Mouse (Mus musculus) neural tube, embryonic 12.5 days (tissue): ENCODE measurements around the gene Grcc10. TPM values are rescaled to one million over a fixed set of nuclear protein-coding genes. Genes with fewer than 3 reads are reported as not detected.

Experiments
- ATAC-seq: fragments of 200-750 bp; cut with Nextera tagmentation; 2 replicates; pipeline ENCODE4 v1.8.0; 2017; ENCODE audit warnings: low read depth, mild to moderate bottlenecking, moderate TSS enrichment, moderate library complexity; ENCODE audit not compliant: low FRiP score
- H3K27ac ChIP-seq: fragments of 300-500 bp; sonication (generic); 2 replicates; pipeline ENCODE4 v1.5.1; 2016
- H3K27me3 ChIP-seq: fragments of 300-500 bp; sonication (generic); replicated peaks from 2 replicates; pipeline ENCODE4 v1.6.1; 2016; ENCODE audit warnings: mild to moderate bottlenecking
- H3K36me3 ChIP-seq: fragments of 300-500 bp; sonication (generic); 2 replicates; pipeline ENCODE4 v1.6.1; 2016; ENCODE audit warnings: mild to moderate bottlenecking
- H3K4me1 ChIP-seq: fragments of 300-500 bp; sonication (generic); 2 replicates; pipeline ENCODE4 v1.6.1; 2016
- H3K4me2 ChIP-seq: fragments of 300-500 bp; sonication (generic); replicated peaks from 2 replicates; pipeline ENCODE4 v1.6.1; 2016; ENCODE audit warnings: mild to moderate bottlenecking
- H3K4me3 ChIP-seq: fragments of 300-500 bp; sonication (generic); 2 replicates; pipeline ENCODE4 v1.5.1; 2016
- H3K9ac ChIP-seq: fragments of 300-500 bp; sonication (generic); 2 replicates; pipeline ENCODE4 v1.6.1; 2016; ENCODE audit warnings: mild to moderate bottlenecking
- H3K9me3 ChIP-seq: fragments of 300-500 bp; sonication (generic); 2 replicates; pipeline ENCODE4 v1.6.1; 2016; ENCODE audit warnings: mild to moderate bottlenecking
- WGBS: fragments of 180-500 bp; shearing (Covaris S2); methylation state at CpG from one replicate; pipeline ENCODE4 v1.1.7; 2016; 5-methylcytosine and 5-hydroxymethylcytosine counted together
- microRNA counts: library from miRNA; unstranded; fragments of <30 nt; microRNA quantifications from one replicate; lab custom pipeline; 2017
- microRNA-seq: library from miRNA; unstranded; fragments of <30 nt; microRNA quantifications from one replicate; pipeline ENCODE4, GENCODE M21; 2017
- polyA plus RNA-seq: library from polyadenylated mRNA; unstranded; fragments of >200 nt; fragmentation: Nextera tagmentation; extraction: Ambion mirVana; gene quantifications from 2 replicates; pipeline ENCODE4 v1.2.1, GENCODE M21; 2016

The Grcc10 gene
- polyA plus RNA-seq, 1 experiment from 2014 or later: 527 TPM

GRCm38 (mm10) chr6:124690517-124690916, 50.7 kb downstream of the Grcc10 start:
- H3K4me3 ChIP-seq: no peak overlapping the region
- no peaks in the 10 kb centered on the region for H3K4me1 ChIP-seq
- H3K36me3 ChIP-seq: no peaks in the 10 kb centered on the region
- H3K27me3 ChIP-seq: no peaks in the 10 kb centered on the region
- H3K9me3 ChIP-seq: no peaks in the 10 kb centered on the region
- no peak overlapping the region for H3K27ac ChIP-seq
- 95% methylated on average over 3 of the region's 3 CpGs for WGBS
- no peak overlapping the region for H3K4me2 ChIP-seq
- ATAC-seq: no peak
- H3K9ac ChIP-seq: no peak overlapping the region

MicroRNAs within 50 kb of the gene (microRNA counts, 519-probe panel; counts per million panel counts)
- microRNA mmu-miR-141 (lab: Ali Mortazavi, UCI): 342 counts per million, percentile 67 among the panel's probes with 10 or more counts
- microRNA mmu-miR-200c (lab: Ali Mortazavi, UCI): 342 counts per million, percentile 67 among the panel's probes with 10 or more counts

Small RNAs within 50 kb of the gene (microRNA-seq; reads per million reads assigned to microRNA genes)
- 28.6 reads per million, percentile 34 among the genes with 10 or more reads in this experiment for gene Mir141
- gene Mir200c: 156 reads per million, percentile 57 among the genes with 10 or more reads in this experiment

Other genes with a start within 250 kb of the Grcc10 start
- 0.19 and 0.22 TPM in 2 replicates for gene C1rl, start 248.3 kb downstream of the Grcc10 start, polyA plus RNA-seq
- gene C1ra, start 229.0 kb downstream of the Grcc10 start, polyA plus RNA-seq: 0.06 and 0.28 TPM in 2 replicates
- gene C1s1, start 199.0 kb downstream of the Grcc10 start, polyA plus RNA-seq: 0.34 and 0.42 TPM in 2 replicates
- not detected in 2 replicates for gene C1rb, start 171.1 kb downstream of the Grcc10 start, polyA plus RNA-seq
- 0.08 TPM in 1 of 2 replicates, not detected in the other for gene C1s2, start 105.3 kb downstream of the Grcc10 start, polyA plus RNA-seq
- 39.0 and 44.0 TPM in 2 replicates for gene Lpcat3, start 78.3 kb downstream of the Grcc10 start, polyA plus RNA-seq
- gene Emg1, start 29.2 kb downstream of the Grcc10 start, polyA plus RNA-seq: 159 and 161 TPM in 2 replicates
- 312 and 315 TPM in 2 replicates for gene Phb2, start 29.0 kb downstream of the Grcc10 start, polyA plus RNA-seq
- gene Ptpn6, start 2.7 kb downstream of the Grcc10 start, polyA plus RNA-seq: 4.8 and 6.6 TPM in 2 replicates
- gene Gm45234, start 14.6 kb upstream of the Grcc10 start, polyA plus RNA-seq: not detected in 2 replicates
- 16.8 and 17.4 TPM in 2 replicates for gene Atn1, start 15.2 kb upstream of the Grcc10 start, polyA plus RNA-seq
- 25.2 and 27.8 TPM in 2 replicates for gene Eno2, start 28.3 kb upstream of the Grcc10 start, polyA plus RNA-seq
- 0.68 and 0.85 TPM in 2 replicates for gene Lrrc23, start 38.4 kb upstream of the Grcc10 start, polyA plus RNA-seq
- 8.2 and 8.5 TPM in 2 replicates for gene Spsb2, start 67.3 kb upstream of the Grcc10 start, polyA plus RNA-seq
- 461 and 485 TPM in 2 replicates for gene Tpi1, start 72.9 kb upstream of the Grcc10 start, polyA plus RNA-seq
- gene Usp5, start 88.1 kb upstream of the Grcc10 start, polyA plus RNA-seq: 203 TPM in 2 replicates
- gene Cdca3, start 88.2 kb upstream of the Grcc10 start, polyA plus RNA-seq: 115 and 124 TPM in 2 replicates
- 0.50 and 0.52 TPM in 2 replicates for gene Gnb3, start 98.9 kb upstream of the Grcc10 start, polyA plus RNA-seq
- gene P3h3, start 116.4 kb upstream of the Grcc10 start, polyA plus RNA-seq: 27.2 and 28.4 TPM in 2 replicates
- gene Gpr162, start 122.6 kb upstream of the Grcc10 start, polyA plus RNA-seq: 14.7 and 16.3 TPM in 2 replicates
- gene Cd4, start 146.8 kb upstream of the Grcc10 start, polyA plus RNA-seq: 0.06 TPM in 1 of 2 replicates, not detected in the other
- gene Lag3, start 170.3 kb upstream of the Grcc10 start, polyA plus RNA-seq: 1.8 and 2.2 TPM in 2 replicates
- 718 and 773 TPM in 2 replicates for gene Ptms, start 178.7 kb upstream of the Grcc10 start, polyA plus RNA-seq
- gene Mlf2, start 190.0 kb upstream of the Grcc10 start, polyA plus RNA-seq: 546 and 556 TPM in 2 replicates
- gene Cops7a, start 224.2 kb upstream of the Grcc10 start, polyA plus RNA-seq: 91.5 and 99.8 TPM in 2 replicates